Mouse (Mus musculus): ENCODE data around the gene Gm9733.

GRCm38 (mm10) chr3:15340287-15340686 is 8.2 kb upstream of the Gm9733 start:
- TF ChIP-seq TAL1 (IDR thresholded peaks at IDR 0.05; ENCODE audit: low read length) = no peak
- no peak for TF ChIP-seq GATA1 (IDR thresholded peaks at IDR 0.05; ENCODE audit: low read length)

Data from erythroblast, embryonic 14.5 days (primary cell).